Mouse (Mus musculus) adrenal gland, postnatal 4 days (tissue): ENCODE measurements around the gene Strbp. TPM values are rescaled to one million over a fixed set of nuclear protein-coding genes. Genes with fewer than 3 reads are reported as not detected.

ENCODE experiments used
- DNase-seq, 2 experiments: peaks; one replicate each; pipeline ENCODE4 v3.0.0; 2021 to 2022; ENCODE audit warnings: low spot score in 2 of 2, mixed read lengths in 2 of 2
- total RNA-seq, 2 experiments: library from RNA; stranded (reverse); gene quantifications; 2 replicates each; pipeline ENCODE4 v1.2.3; 2021

Strbp gene
- total RNA-seq, 2 experiments from 2014 or later, result 48.8 to 63.0 TPM

DNA sequence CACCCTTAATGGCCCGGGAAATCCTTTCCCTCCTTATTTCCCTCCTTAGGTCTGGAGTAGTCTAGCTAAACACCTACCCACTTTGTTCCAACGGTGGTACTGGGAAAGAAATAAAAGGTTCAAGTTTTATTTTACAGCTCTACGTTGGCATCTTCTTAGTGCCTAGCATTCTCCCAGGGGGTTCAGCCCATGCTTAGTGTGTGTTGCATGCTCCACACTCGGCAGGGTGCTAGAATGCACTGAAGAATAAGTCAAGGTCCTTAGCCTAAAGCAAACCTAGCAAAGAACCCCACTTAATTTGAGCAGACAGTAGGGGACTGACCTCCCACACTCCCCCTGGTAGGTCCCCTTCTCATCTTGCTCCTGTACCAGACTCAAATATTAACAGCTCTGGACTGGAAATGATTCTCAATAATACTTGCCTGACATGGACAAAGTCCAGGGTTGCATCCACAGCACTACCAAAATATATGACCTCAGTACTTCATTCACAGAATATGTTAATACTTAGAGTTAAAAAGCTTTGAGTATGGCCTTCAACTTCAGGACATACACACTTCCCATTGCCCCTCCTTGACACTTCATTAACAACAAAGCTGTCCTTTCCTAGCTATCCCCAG is 592 bp upstream of the Strbp start:
- no peak for DNase-seq

DNA sequence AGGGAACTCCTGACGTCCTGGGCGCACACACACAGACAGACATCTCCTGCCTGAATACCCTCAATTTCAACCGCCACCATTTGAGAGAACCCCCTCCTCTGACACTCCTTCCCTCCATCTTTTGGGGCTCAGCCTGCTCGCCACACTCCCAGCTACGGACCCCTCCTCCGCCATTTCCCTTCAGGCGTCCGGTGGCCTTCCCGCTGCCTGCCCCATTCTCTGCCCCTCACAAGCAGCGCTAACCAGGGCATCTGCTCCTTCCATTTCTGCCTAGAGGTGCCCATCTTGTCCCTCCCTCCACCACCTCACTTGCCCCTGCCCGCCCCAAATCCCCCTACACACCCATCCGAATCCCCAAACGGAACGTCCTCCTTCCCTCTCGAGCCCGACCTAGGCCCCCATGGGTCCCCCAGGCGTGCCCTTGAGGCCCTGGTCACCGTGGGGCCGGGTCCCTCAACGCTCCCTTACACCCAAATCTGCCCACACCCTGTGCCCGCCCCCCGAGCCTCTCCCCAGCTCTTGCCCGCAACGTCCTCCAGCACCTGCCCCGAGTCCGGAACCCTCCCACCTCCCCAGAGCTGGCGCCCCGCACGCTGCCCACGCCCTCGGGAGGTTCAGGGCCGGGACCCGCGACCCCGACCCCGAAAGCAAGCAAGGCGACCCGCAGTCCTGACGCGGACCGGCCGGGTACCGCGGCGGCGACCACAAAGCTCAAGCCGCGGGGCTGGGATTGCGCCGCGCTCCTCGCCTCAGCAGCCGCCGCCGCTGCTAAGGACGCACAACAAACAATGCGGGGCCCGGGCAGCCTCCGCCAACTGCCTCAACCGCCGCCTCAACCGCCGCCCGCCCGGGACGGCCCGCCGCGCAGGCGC is 1.1 kb downstream of the Strbp start:
- DNase-seq, result peak; percentile 26 to 39

DNA sequence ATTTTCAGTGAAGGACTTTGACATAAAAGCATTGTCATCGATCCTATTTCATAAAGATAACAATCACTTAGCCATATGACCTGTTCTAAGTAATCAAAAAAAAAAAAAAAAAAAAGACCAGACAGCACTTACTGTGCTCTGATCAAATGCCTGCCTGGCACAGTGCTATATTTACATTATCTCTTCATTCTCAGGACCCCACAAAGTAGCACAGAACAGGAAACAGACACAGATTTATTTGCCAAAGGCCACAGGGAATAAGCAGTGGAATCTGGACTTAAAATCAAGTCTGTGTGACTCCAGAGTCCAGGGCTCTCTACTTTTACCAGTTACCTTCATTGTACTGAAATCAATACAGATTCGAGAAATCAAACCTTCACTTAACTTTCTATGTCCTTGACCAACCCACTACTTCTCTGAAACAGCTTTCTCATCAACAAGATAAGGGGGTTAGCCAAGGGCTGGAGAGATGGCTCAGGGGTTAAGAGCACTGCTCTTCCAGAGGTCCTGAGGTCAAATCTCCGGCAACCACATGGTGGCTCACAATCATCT is 14.5 kb downstream of the Strbp start:
- DNase-seq, result no peak

DNA sequence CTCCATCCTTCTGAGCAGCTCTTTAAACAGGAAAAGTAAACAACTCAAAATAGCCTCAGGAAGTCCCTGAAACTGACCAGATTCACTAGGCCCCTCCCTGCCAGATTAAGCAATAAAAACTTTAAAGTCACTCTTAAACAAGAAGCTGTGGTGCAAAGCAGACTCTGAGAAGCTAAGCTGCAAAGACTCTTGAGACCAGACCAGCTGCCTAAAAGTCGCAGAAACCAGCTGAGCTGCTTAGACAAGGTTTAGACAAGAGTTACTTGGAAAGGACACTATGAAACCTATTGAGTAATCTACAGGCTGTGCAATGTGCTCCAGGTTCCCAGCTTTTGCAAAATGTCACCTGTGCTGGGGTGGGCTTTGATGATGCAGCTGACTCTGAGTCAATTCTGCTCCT is 16.6 kb downstream of the Strbp start:
- DNase-seq, result no peak

DNA sequence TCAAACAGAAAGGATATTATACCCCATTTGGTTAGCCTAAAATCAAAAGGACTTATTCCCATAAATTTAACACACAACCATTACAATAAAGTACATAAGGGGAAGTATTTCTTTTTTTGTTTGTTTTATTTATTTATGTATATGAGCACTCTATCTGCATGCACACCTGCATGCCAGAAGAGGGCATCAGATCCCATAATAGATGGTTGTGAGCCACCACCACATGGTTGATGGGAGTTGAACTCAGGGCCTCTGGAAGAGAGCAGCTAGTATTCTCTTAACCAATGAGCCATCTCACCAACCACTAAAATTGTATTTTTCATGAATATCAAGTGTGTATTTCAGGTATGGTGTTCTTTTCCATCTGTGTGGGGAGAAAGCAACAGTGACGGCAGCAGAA is 18.8 kb downstream of the Strbp start:
- no peak for DNase-seq

DNA sequence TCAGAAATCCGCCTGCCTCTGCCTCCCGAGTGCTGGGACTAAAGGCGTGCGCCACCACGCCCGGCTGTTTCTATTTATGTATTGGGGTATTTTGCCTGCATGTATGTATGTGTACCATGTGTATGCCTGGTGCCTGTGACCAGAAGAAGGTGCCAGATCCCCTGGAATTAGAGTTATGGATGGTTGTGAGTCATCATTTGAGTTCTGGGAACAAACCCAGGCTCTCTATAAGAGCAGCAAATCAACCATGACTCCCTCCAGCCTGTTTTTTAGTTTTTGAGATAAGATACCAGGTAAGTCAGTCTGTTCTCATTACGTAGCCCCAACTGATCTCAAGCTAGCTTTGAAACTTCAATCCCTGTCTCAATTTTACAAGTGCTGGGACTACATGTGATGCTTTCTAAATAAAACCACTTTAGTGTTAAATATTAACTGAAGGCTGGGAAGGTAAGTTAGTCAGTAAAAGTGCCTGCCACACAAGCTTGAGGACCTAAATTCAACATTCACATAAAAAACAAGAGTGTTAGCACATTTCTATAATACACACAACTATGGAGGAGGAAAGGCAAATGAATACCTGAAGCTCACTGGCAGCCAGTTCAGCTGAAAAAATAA is 21.4 kb downstream of the Strbp start:
- DNase-seq, result no peak

DNA sequence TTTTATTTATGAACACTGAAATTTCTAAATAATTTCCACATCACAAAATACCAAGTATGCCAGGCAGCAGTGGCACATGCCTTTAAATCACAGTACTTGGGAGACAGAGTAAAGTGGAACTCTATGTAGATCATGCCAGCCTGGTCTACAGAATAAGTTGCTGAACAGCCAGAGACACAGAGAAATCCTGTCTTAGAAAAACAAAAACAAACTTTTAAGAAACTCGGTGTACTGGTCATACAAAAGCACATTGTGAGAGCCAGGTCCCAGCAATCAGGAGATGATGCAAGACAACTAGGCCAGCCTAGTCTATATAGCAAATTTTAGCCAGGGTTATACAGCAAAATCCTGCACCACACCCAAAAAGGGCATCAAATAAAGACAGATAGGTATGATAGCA is 52.6 kb downstream of the Strbp start:
- DNase-seq, result no peak

DNA sequence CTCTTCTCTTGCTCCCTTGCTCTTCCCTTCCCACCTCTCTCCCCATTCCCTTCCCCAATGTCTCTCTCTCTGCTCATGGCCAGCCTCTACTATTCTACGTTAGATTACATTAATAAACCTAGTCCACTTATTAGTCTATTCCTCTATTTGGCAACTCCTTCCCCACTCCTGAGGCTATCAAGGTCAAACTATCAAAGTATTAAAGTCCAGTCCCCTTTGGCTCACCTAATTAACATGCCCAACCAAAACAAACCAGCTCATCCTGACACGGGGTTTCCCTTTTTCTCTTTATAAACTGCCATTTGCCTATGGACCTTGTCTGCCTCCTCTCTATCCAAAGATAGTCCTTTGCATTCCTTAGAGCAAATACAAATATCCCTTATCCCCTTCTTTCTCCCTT is 54.1 kb downstream of the Strbp start:
- no peak for DNase-seq

DNA sequence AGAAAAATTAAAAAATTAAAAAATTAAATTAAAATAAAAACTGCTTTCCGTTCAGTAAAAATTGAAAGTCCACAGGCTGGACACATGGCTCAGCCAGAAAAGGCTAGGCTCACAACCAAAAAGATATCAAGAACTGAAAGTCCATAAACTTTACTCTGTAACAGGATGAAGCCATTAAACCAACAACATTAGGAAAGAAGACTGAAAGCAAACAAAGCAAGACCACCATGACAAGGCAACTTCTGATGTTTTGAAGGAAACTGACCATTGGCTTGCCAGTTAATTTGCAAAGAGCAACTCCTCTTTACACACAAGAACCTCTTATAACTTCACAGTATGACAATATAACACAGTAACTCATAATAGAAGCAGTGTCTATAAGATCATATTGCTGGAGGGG is 54.7 kb downstream of the Strbp start:
- DNase-seq, result no peak

DNA sequence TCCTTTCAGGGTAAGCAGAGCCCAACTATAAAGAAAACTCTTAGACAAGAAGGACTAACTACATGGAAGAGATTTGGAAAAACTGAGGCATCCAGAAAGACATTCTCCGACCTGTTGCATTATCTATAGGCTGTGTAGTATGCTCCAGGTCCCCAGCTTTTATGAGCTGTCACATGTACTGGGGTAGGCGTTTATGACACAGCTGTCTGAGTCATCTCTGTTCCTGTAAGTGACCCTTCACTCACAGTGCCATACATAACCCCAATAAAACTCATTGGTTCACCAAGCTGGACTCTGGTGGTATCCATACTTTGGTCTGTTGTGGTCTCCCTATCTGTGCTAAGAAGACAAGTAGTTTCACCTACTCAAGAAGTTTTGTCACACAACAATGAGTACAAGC is 80.3 kb downstream of the Strbp start:
- no peak for DNase-seq

DNA sequence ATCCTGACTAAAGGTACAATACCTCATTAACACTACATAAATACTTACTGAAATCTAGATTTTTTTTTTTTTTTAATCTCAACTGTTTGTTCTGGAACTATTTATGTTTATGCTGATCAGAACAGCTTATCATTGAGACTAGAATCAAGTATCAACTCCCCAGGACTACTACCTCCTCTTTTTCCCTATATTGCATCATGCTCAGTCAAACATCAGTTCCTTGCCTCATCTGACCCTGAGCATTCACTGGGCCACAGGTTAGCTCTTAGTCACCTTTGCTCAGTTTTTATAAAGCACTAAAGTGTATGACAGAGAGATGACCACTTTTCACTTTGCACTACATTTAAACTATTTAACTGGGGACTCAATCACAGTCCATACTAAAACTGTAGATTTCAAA is 115.7 kb downstream of the Strbp start:
- DNase-seq, result no peak

DNA sequence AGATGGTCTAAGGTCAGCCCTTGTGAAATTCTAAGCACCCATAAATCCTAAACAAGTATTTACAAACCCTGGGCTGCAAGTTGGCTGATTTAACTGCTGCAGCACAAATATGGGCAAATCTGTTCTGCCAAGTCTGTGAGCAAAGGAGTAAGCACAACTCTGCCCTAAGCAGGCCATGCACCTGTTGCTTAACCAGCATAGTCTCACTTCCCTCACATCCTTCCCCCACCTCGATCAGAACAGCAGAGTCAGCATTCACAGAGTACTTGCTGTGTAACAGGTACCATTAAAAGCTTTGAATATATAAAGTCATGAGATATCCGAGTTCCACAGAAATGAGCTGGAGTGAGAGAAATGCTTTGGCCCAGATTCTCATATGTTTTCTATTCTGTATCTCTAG is 125.5 kb downstream of the Strbp start:
- DNase-seq, result no peak

DNA sequence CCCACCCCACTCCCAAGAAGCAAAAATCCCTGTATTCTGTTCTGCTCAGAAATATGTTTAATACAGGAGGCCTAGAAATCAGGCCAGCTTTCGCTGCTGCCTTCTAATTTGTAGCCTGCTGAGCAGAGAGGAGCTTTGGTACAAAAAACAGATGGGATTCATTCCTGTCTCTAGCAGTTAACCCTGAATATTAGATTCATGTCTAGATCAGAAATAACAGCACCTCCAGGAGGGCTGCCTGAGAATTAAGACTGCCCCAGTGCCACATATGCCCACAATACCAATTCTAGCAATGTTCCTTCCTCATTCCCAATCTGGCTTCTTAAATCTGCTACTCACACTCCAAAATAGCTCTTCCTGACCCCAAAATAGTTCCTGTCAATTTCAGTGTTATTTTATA is 127.0 kb downstream of the Strbp start:
- no peak for DNase-seq

DNA sequence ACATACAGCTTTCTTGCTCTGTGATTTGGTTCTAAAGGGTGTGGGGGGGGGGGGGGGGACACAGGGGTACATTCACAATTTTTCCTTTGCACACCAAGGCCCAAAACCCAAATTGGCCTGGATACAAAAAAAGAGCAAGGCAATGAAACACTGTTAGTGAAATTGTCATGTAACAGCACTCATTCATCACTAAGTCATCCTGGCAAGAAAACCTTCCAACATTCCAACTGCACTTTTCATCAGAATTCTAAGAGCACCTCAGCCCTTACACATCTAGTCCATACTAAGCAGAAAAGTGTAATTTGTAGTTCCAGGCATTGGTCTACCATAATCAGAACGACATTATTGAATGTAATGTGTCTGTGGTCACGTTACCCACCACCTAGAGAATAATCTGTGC is 131.5 kb downstream of the Strbp start:
- DNase-seq, result no peak

DNA sequence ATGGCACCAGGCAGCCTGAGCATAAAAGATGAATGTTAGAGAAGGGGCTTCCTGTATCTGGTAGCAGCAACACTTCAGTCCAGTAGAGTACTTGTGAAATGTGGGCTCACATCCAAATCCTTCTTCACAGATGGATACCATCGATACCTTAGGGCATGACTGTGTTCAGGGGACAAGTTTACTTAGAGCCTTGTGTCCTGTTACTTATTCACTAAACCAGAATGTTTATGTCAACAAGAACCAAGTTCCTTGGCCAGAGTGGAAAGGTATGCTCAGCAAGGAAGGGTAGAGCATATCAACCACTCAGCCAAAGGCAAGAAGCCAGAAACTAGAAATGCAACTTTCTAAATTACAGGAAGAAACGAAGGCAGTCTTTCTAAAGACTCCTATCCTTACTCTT is 133.0 kb downstream of the Strbp start:
- no peak for DNase-seq

DNA sequence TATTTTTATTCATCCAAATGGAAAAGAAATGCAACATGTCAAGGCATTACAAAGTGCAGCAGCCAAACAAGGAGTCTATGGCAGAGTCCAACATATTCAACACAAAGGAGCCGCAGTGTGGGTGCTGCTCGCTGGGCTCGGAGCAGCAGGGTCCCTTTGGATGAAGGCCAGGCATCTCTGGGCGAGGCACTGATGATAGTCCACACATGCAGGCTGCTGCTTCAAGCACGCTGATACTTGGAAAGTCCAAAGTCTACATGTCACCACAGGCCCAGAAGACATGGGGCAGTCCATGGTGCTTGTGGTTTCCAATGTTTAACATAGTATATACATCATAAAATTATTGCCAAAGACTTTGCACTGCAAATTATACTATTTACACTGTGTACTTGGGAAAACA is 133.8 kb downstream of the Strbp start:
- no peak for DNase-seq

DNA sequence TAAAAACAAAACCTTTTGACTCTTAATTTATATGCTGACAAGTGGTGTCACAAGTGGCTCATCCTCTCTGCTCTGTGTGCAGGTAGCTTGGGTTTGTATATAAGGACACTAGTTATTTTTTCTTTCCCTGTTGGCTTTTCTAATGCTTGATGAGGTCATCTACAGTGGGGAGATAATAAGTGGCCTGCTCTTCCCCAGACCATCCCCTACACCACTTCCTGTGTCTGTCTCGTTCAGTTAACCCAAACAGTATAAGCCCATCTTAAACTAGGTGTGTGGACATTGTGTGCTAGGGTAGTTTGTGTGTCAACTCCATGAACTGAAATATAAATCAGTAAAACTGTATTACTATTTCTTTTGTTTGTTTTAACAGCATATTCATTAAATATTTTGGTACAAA is 137.6 kb downstream of the Strbp start:
- DNase-seq, result no peak

DNA sequence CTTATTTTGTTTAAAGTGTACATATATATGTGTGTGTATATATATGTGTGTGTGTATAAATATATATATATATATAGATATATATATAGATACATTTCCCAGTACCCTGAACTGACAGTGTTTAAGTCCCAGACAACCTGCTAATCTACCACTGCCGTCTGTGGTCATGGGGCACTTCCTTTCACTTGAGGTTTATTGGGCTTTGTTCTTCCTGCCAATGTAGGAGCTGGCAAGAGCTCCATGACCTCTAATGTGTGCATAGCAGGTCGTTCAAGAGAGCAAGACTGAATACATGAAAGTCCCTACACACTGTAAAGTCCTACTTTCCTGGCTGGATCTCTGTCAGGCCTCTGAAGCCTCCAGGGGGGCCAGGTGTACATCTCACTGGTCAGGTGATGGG is 138.1 kb downstream of the Strbp start:
- DNase-seq, result no peak

DNA sequence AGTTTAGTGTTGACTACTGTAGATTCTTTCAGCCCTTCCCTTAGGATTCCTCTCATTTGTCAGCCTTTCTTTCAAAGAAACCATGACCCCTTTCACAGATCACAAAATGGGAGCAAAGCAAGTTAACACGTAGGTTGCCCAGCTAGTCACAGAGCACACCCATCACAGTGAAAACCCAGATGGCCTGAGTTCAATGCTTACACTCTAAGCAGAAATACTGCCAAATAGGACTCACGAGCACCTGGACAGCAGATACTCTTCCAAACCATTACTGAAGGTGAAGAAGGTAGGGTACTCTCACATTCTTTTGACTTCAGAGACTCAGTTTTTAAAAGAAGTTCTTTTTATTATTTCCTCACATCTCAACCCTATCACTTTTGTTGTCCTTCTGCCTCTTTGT is 147.3 kb downstream of the Strbp start:
- DNase-seq, result no peak

DNA sequence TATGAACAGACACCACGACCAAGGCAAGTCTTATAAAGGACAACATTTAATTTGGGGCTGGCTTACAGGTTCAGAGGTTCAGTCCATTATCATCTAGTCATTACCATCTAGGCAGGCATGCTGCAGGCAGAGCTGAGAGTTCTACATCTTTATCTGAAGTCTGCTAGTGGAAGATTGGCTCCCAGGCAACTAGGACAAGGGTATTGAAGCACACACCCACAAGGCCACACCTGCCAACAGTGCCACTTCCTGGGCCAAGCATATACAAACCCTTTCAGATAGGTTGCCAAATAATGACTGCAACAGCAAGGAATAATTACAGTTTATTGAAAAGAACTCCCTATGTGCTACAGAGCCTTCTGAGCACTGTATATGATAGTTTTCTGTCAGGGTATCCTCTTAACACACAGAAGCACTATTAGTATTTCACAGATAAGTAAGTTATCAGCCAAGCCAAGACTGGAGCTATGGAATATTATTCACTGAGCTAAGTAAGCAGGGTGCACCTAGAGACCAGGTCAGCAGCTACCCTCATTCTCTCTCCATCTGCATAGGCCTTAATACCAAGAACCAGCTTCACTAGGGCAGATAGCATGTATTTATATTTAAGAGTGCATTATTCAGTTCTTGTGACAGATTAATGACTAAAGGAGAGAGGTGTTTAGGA is 154.2 kb downstream of the Strbp start:
- no peak for DNase-seq

DNA sequence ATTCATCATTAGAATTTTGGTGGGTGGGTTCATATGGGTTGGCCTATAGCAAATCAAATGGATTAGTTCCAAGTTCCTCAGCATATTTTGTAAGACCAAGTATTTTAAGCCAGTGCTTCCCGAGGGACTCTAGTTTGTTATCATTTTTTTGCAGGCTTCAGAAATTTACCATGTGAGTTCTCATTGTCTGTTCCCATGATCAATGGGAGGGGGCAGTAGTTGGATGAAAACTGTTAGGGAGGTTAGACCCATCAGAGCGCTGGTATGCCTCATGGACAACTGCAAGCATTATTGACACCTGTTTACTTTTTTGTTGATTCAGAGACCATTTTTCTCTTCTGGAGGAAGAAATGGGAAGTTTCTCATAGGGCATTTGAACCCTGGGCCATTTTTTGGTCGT is 172.0 kb downstream of the Strbp start:
- no peak for DNase-seq

DNA sequence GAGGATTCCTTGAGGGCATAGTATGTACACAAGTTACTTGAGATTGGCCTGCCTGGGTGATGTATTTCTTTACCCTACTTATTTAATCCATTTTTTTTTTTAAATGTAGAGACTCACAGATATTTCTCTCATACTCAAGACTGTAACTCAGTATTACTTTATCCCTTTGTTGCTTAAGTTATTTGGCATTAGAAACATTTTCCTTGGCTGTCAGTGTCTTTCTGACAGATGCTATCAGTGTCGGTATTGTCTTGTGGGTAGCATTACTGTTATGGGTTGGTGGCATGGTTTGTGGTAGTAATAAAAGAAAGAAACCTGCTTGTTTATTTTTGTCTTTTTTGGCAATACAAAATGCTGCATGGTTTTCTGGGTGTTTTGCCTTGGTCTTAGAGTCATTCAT is 172.9 kb downstream of the Strbp start:
- DNase-seq, result no peak
